Mouse (Mus musculus) midbrain, embryonic 16.5 days (tissue): Measurements from ENCODE around the gene Galnt17. TPM values are rescaled to one million over a fixed set of nuclear protein-coding genes. Genes with fewer than 3 reads are reported as not detected.

ENCODE experiments used
- ATAC-seq: fragments of 200-750 bp; cut with Nextera tagmentation; 2 replicates; pipeline ENCODE4 v1.8.0; 2017; ENCODE audit warnings: moderate TSS enrichment
- H3K27ac ChIP-seq: fragments of 300-500 bp; sonication (generic); 2 replicates; pipeline ENCODE4 v1.5.1; 2014; ENCODE audit warnings: mild to moderate bottlenecking, low read length, mixed read lengths
- H3K27me3 ChIP-seq: fragments of 300-500 bp; sonication (generic); 2 replicates; pipeline ENCODE4 v1.6.1; 2014; ENCODE audit warnings: low read depth, low read length, mixed read lengths; ENCODE audit not compliant: control insufficient read depth, insufficient read depth
- H3K36me3 ChIP-seq: fragments of 300-500 bp; sonication (generic); 2 replicates; pipeline ENCODE4 v1.6.1; 2014; ENCODE audit warnings: mild to moderate bottlenecking, low read length, moderate library complexity, mixed read lengths; ENCODE audit not compliant: control insufficient read depth, insufficient read depth
- H3K4me1 ChIP-seq: fragments of 300-500 bp; sonication (generic); 2 replicates; pipeline ENCODE4 v1.6.1; 2014; ENCODE audit warnings: mild to moderate bottlenecking, low read length, mixed read lengths; ENCODE audit not compliant: control insufficient read depth, insufficient read depth
- H3K4me2 ChIP-seq: fragments of 300-500 bp; sonication (generic); 2 replicates; pipeline ENCODE4 v1.6.1; 2014; ENCODE audit warnings: mild to moderate bottlenecking, low read length, mixed read lengths
- H3K4me3 ChIP-seq: fragments of 300-500 bp; sonication (generic); 2 replicates; pipeline ENCODE4 v1.5.1; 2014; ENCODE audit warnings: low read depth, mild to moderate bottlenecking, low read length, moderate library complexity, mixed read lengths
- H3K9ac ChIP-seq: fragments of 300-500 bp; sonication (generic); 2 replicates; pipeline ENCODE4 v1.6.1; 2014; ENCODE audit warnings: low read depth, low read length, mixed read lengths
- H3K9me3 ChIP-seq: fragments of 300-500 bp; sonication (generic); replicated peaks from 2 replicates; pipeline ENCODE4 v1.6.1; 2014; ENCODE audit warnings: mild to moderate bottlenecking, low read length, mixed read lengths; ENCODE audit not compliant: control insufficient read depth, poor library complexity, severe bottlenecking
- WGBS: fragments of 180-500 bp; shearing (Covaris S2); extraction: QIAGEN DNeasy Blood & Tissue Kit; methylation state at CpG from one replicate; pipeline ENCODE4 v1.1.7; 2014; 5-methylcytosine and 5-hydroxymethylcytosine counted together
- polyA plus RNA-seq: library from polyadenylated mRNA; unstranded; fragments of >200 nt; fragmentation: Nextera tagmentation; extraction: Ambion mirVana; gene quantifications from 2 replicates; pipeline ENCODE4 v1.2.1, GENCODE M21; 2015

Galnt17 gene
- polyA plus RNA-seq, 1 experiment from 2014 or later, result 5.8 TPM

DNA sequence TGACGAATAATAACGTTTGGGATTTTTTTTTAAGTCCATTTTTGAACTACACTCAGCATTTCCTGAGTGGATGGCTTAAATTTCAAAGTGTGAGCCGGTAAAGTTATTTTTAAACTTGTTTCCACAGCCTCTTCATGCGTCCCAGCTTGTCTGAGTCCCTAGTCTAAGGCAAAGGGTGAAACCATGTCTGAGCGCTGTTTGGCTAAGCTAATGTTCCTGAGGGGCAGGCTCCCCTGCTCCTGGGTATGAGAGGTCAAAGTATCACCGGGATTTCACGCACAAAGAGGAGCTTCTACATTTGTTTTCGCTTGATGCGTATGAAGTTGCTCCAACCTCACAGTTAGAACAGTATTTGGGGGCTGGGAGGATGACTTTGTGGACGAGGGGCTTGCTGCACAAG lies 78.6 kb downstream of the Galnt17 start:
- no peak overlapping the region for H3K27ac ChIP-seq
- WGBS, result 86% methylated on average over 10 of the region's 10 CpGs
- H3K9ac ChIP-seq, result no peak overlapping the region
- no peaks in the 10 kb centered on the region for H3K9me3 ChIP-seq
- ATAC-seq, result no peak
- no peak overlapping the region for H3K4me2 ChIP-seq
- no peaks in the 10 kb centered on the region for H3K4me1 ChIP-seq
- H3K36me3 ChIP-seq, result no peaks in the 10 kb centered on the region
- no peaks in the 10 kb centered on the region for H3K27me3 ChIP-seq
- H3K4me3 ChIP-seq, result no peak overlapping the region

DNA sequence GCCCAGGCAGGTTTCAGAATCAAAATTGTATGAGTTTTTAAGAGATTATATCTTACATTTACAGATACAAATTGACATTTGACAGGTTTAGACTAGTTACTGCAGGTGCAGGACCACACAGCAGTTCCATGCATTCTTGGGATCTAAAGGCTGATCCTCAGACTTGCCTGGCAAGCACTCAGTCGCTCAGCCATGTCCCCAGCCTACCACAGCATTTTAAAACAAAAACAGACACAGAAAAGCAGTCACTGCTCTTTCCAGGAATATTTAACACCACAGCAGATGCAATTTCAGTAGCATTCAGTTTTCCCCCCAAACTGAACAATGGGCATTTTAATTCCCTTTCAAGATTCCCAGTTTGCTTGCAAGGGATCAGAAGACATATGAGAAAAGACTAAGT lies 84.9 kb downstream of the Galnt17 start:
- H3K36me3 ChIP-seq, result no peaks in the 10 kb centered on the region
- no peak overlapping the region for H3K27ac ChIP-seq
- 66% methylated on average over 1 of the region's 1 CpGs for WGBS
- H3K4me3 ChIP-seq, result no peak overlapping the region
- H3K9me3 ChIP-seq, result no peaks in the 10 kb centered on the region
- no peaks in the 10 kb centered on the region for H3K27me3 ChIP-seq
- no peak for ATAC-seq
- H3K4me1 ChIP-seq, result no peaks in the 10 kb centered on the region
- H3K4me2 ChIP-seq, result no peak overlapping the region
- H3K9ac ChIP-seq, result no peak overlapping the region

DNA sequence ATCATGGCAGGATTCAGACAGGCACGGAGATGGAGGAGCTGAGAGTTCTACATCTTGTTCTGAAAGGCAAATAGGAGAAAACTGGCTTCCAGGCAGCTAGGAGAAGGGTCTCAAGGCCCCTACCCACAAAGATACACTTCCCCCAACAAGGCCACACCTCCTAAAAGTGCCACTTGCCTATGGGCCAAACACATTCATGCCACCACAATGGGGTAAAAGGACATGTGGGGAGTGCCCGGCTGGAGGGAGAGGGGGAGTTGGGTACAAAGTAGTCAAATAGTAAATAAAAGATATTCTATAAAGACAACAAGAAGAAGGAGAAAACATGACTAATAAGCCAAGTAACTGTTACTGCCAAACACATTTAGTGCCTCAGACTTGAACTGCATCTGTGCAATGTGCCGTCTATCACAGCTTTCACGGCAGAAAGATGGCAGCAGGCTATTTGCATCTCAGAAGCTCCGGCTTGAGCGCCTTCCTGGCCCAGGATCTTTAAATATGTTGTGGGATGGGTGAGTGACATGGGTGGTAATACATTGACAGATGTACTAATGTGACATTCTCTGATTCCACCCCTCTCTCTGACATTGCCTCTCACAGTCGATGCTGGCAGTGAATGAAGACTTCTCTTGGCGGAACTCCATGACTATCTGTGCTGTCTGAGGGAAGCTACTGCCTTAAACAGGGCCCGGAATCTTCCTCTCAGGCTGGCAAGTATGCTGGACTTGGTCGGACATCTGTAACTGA lies 85.6 kb downstream of the Galnt17 start:
- H3K4me3 ChIP-seq, result no peak overlapping the region
- 86% methylated on average over 10 of the region's 10 CpGs for WGBS
- no peak overlapping the region for H3K4me2 ChIP-seq
- H3K27ac ChIP-seq, result no peak overlapping the region
- H3K4me1 ChIP-seq, result no peaks in the 10 kb centered on the region
- H3K9me3 ChIP-seq, result no peaks in the 10 kb centered on the region
- no peak for ATAC-seq
- H3K27me3 ChIP-seq, result no peaks in the 10 kb centered on the region
- H3K36me3 ChIP-seq, result no peaks in the 10 kb centered on the region
- no peak overlapping the region for H3K9ac ChIP-seq

DNA sequence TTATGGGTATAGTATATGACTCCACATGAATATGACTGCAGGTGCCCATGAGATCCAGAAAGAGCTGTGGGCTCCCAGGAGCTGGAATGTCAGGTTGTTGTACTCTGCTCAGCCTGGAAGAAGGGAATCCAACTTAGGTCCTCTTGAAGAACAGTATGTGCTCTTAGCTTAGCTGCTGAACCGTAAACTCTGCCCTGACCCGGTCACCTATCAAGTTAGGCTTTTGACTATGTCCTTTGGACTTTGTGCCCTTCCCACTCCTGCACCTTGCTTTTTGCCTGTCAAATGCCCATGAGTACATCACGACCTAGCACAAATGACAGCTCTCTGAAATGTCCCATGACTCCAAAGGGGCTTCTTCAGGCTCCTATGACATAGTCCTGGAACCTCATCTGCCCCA lies 90.1 kb downstream of the Galnt17 start:
- WGBS, result 86% methylated on average over 3 of the region's 3 CpGs
- Histone ChIP-seq H3K27me3 (no peaks in the 10 kb centered on the region), H3K4me2 (no peak overlapping the region), H3K4me3 (no peak overlapping the region), H3K36me3 (no peaks in the 10 kb centered on the region), H3K9ac (no peak overlapping the region), H3K27ac (no peak overlapping the region), H3K9me3 (no peaks in the 10 kb centered on the region), H3K4me1 (no peaks in the 10 kb centered on the region)
- ATAC-seq, result no peak

DNA sequence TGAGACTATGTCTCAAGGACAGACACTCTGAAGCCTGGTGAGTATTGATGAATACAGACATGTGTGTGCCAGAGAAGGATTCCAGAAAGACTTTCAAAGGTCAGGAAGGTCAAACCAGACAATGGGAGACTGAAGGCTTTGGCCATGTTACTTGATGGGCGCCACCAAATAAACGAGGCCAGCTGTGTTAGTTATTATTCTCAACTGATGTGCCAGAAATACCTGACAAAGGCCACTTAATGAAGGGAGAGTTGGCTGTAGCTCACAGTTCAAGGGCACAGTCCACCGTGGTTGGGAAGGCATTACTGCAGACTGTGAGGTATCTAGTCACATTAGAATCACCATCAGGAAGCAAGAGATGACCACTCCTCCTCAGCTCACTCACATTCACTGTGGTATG lies 96.7 kb downstream of the Galnt17 start:
- H3K27ac ChIP-seq, result no peak overlapping the region
- no peak overlapping the region for H3K4me2 ChIP-seq
- H3K9me3 ChIP-seq, result no peaks in the 10 kb centered on the region
- H3K4me3 ChIP-seq, result no peak overlapping the region
- no peaks in the 10 kb centered on the region for H3K4me1 ChIP-seq
- H3K36me3 ChIP-seq, result no peaks in the 10 kb centered on the region
- 53% methylated on average over 3 of the region's 3 CpGs for WGBS
- H3K27me3 ChIP-seq, result no peaks in the 10 kb centered on the region
- ATAC-seq, result no peak
- H3K9ac ChIP-seq, result no peak overlapping the region

DNA sequence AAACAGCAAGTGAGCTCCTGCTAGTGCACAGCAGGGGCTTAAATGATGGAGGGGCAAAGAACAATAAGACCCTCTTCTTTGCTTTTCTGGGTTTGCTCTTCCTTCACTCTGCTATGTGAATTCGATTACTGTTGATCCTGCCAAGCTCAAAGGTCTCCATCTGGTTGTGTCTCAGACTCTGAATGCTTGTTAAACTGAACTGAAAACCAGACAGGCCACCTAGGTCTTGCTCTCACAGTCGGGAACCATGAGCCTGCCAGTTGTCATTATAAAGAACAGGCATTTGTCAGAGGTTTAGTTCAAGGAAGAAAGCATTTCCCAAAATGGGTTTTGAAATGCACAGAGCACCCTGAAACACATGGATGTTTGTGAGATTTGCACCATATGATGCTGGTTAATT lies 107.2 kb downstream of the Galnt17 start:
- Histone ChIP-seq H3K9me3 (no peaks in the 10 kb centered on the region), H3K4me2 (no peak overlapping the region), H3K4me1 (no peaks in the 10 kb centered on the region), H3K36me3 (no peaks in the 10 kb centered on the region), H3K27me3 (no peaks in the 10 kb centered on the region), H3K9ac (no peak overlapping the region), H3K27ac (no peak overlapping the region), H3K4me3 (no peak overlapping the region)
- 38% methylated on average over 2 of the region's 2 CpGs for WGBS
- no peak for ATAC-seq

DNA sequence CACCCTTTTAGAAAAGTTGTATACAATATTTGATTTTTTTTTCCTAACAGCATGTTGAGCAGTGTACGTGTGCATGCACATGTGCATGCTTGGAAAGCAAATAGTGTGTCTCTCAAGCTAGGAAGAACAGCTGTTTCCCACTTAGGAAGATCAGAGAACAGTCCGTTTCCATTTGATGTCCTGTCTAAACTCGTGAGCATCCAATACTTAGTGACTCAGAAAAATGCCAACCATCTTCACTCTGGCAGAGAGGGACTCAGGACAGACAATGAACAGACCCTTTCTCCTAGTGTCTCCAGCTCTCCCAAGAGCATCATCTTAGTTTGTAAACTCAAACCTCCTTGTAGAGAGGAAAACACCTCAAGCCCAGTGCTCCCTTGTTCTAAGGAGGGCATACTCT lies 116.0 kb downstream of the Galnt17 start:
- no peak overlapping the region for H3K4me2 ChIP-seq
- 81% methylated on average over 3 of the region's 3 CpGs for WGBS
- no peak overlapping the region for H3K27ac ChIP-seq
- ATAC-seq, result no peak
- no peak overlapping the region for H3K4me3 ChIP-seq
- H3K9ac ChIP-seq, result no peak overlapping the region
- H3K9me3 ChIP-seq, result no peaks in the 10 kb centered on the region
- H3K36me3 ChIP-seq, result no peaks in the 10 kb centered on the region
- H3K4me1 ChIP-seq, result no peaks in the 10 kb centered on the region
- H3K27me3 ChIP-seq, result no peaks in the 10 kb centered on the region

DNA sequence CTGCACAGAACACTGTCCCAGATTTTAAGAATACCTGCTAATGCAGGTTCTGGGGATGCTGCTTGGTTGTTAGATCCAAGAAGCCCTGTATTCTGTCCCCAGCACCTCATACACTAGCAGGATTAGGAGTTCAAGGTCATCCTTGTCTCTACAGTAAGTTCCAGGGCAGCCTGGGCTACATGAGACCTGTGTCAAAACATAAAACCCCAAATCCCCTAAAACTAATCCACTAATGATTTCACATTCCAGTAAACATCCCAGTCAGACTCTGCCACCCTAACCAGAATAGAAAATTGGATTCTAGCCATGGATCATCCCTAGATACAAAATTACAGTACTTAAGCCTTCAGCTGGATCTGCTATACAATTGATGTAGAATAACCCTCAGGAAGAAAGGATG lies 123.7 kb downstream of the Galnt17 start:
- Histone ChIP-seq H3K9me3 (no peaks in the 10 kb centered on the region), H3K4me1 (no peaks in the 10 kb centered on the region), H3K9ac (no peak overlapping the region), H3K4me3 (no peak overlapping the region), H3K4me2 (no peak overlapping the region), H3K27me3 (no peaks in the 10 kb centered on the region), H3K36me3 (no peaks in the 10 kb centered on the region), H3K27ac (no peak overlapping the region)
- ATAC-seq, result no peak

DNA sequence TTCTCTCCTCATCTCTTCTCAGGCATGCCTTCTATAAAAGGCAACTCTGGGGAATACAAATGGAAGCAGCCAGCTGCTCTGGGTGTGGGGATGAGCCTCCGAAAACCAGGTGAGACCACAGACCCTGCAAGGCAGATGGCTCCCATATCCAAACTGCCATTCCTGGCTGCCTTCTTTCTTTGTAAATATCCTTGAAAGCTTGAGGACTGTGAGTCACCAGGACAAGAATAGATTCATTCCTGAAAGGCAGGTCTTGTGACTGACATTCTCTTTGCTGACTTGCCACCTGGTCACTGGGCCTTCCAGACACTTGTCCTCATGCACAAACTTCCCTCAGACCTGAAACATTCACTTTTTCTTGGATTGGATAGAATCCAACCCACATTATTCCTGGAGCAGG lies 127.1 kb downstream of the Galnt17 start:
- H3K36me3 ChIP-seq, result no peaks in the 10 kb centered on the region
- no peak overlapping the region for H3K4me2 ChIP-seq
- no peak overlapping the region for H3K9ac ChIP-seq
- no peaks in the 10 kb centered on the region for H3K9me3 ChIP-seq
- H3K27me3 ChIP-seq, result no peaks in the 10 kb centered on the region
- ATAC-seq, result no peak
- no peak overlapping the region for H3K4me3 ChIP-seq
- H3K27ac ChIP-seq, result no peak overlapping the region
- peaks cover 4% of the 10 kb centered on the region; the same call in 1 of the 2 replicates for H3K4me1 ChIP-seq
- 79% methylated on average over 1 of the region's 1 CpGs for WGBS
